Mouse (Mus musculus) left cerebral cortex, postnatal 36 days (tissue): ENCODE results near the gene Tex264. TPM values are rescaled to one million over a fixed set of nuclear protein-coding genes. Genes with fewer than 3 reads are reported as not detected.

Source experiments
- DNase-seq, 2 experiments: peaks; one replicate each; pipeline ENCODE4 v3.0.0; 2021 to 2022; ENCODE audit warnings: low spot score in 2 of 2, mixed read lengths in 1 of 2
- intact Hi-C: fragments of 180-260 bp; cut with DNase I; formaldehyde crosslinking; loops from one replicate; pipeline ENCODE4 v1.15.1; 2025
- total RNA-seq, 2 experiments: library from RNA; stranded (reverse); gene quantifications; 2 replicates each; pipeline ENCODE4 v1.2.3; 2021

Tex264 gene
- 100 to 1,000 TPM; 104 to 109 TPM for total RNA-seq

DNA sequence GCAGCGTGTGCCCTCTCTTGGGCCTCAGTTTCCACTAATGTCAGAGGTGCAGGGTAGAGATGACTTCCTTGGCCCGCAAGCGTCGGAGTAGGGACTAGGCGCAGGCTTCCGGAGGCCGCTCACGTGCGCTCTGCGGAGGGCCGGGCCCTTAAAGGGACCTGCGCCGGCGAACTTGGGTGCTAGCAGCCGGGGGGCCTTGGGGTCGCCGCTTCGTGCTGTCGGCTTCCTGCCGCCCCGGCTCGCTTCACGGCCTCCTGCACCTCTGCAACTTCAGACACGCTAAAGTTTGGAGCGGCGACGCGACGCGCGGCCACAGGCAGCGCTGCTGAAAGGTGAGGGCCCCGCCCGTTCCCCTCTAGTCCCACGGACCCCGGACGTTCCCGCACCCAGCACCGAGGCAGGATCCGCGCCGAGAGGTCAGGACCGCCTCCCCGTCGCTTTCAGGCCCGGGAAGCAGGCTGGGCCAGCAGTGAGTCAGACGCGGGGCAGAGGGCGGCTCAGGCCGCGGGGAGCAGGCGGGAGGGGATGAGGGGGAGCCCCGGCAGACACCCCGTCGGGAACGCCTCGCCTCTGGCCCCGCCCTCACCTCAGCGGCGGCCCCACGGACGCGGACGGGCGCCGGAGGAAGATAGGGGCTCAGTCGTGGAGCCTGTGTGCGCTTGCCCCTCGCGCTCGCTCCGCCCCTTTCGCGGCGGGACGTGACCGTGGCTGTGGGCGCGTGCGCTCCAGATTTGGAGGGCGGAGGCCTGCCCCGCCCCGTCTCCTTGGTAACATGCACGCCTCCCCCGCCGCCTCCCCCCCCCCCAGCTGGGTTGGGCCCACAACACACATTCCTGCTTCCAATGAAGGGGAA lies at the start of gene Tex264:
Gene Tex264 (minus strand): TSS at position 679 of the 853 bp plus-strand sequence.
- peak; percentile 87 to 91 for DNase-seq
- intact Hi-C loops = loop anchor here (2.0 to 10.0 kb wide), 2 partner anchors 135 to 599 kb away; partner anchors contain the start of genes Dcaf1 and Mapkapk3

DNA sequence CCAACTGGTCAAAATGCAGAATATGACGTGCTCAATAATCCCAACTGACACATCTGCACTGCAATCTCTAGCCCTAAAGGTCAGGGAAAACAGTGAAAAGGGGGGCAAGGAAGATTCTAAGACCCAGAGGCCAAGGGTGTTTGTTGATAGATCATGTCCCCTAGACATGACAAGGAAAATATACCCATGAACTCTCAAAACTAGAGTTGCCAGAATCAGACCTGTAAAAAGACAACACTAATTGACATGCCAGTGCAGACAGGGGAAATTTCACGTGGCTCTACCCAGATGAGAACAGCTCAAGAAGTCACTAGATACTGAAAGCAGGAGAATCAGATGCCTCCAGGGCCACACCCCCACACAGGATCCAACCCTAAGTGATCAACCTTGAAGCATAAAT lies 48.0 kb upstream of the Tex264 start:
- DNase-seq = no peak
- intact Hi-C loops = no loop called here

DNA sequence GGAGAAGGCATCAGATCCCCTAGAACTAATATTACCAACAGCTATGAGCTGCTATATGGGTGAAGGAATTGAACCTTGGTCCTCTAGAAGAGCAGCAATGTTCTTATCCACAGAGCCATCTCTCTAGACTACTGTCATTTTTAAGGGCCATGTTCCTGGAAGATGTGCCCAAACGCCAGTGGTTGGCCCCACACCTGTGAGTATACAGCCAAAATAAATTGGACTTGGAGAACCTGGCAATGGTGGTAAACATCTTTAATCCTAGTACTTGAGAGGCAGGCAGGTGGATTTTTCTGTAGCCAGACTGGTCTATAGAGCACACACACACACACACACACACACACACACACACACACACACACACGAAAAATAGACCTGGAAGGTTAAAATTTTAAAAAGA lies 43.7 kb upstream of the Tex264 start:
- no peak for DNase-seq
- intact Hi-C loops = no loop called here

GRCm38 (mm10) chr9:106726891-106727290 lies 41.2 kb upstream of the Tex264 start:
- intact Hi-C loops = no loop called here
- no peak for DNase-seq

DNA sequence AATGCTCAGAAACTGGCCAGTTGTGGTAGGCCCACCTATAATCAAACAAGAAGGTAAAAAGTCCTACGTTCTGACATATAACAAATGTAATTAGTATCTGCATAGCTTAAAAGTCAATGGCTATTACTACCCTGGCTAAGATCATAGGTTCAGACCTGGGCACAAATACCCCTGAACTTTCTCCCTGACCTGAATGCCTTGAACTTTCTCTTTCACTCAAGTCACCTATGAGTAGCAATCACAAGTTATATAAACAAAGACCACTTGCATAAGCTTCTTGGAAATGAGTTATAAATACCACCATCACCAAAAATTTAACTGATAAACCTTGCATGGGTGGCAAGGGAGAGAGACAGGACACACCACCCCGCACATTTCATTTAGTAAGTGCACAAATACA lies 39.7 kb upstream of the Tex264 start:
- intact Hi-C loops = no loop called here
- DNase-seq = no peak

DNA sequence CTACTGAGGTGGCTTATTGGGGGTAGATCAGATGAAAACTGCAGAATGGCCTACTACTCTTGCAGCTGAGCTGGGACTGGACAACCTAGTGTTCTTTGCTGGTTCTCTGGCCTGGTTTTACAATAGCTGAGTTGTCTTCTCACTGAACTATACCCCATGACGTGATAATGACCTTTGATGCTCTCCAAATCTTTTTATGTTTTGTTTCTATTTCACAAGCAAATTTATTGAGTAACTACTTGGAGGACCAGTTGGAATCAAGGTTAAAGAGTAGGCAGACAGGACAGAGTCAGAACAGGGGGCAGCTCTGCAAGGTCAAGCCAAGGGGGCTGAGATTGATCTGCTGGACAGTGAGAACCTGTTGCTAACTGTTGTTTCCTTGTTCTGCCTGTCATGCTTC lies 39.1 kb upstream of the Tex264 start:
- no peak for DNase-seq
- intact Hi-C loops = no loop called here

GRCm38 (mm10) chr9:106716729-106717128 lies 31.0 kb upstream of the Tex264 start:
- intact Hi-C loops = no loop called here
- no peak for DNase-seq

DNA sequence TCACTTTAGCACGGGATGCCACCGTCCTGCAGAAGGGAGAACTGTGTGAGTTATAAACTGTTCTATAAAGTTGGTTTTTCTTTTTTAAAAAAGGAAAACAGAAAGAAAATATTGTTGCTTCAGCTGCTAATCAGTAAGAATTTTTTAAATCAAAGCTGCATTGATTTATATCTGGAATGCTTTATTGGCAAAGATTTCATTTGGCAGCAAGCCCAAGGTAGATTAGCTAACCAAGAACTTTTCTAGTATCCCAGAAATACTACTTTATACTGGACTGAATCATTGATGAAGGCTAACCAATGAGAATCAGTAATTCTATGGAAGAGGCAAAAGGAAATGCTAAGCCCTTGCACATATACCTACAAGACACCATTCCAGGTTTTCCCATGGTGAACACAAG lies 30.5 kb upstream of the Tex264 start:
- intact Hi-C loops = no loop called here
- DNase-seq = no peak

DNA sequence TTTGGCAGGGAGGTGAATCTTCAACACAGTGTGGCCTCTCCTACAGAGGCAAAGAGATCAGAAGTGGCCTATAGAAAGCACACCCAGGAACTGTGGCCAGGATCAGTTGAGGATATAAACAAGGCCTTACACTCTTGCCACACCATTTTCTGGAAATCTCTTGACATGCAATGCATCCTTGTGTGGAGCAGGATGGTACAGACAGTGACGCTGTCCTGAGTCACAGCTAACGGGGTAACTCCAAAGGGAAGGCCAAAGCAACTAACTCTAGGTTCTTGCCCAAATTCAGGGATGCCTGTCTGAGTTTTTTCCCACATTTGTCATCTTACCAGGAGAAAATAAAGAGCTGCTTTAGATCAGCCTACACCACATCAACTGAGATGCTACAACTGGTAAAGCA lies 26.7 kb upstream of the Tex264 start:
- intact Hi-C loops = no loop called here
- no peak for DNase-seq

DNA sequence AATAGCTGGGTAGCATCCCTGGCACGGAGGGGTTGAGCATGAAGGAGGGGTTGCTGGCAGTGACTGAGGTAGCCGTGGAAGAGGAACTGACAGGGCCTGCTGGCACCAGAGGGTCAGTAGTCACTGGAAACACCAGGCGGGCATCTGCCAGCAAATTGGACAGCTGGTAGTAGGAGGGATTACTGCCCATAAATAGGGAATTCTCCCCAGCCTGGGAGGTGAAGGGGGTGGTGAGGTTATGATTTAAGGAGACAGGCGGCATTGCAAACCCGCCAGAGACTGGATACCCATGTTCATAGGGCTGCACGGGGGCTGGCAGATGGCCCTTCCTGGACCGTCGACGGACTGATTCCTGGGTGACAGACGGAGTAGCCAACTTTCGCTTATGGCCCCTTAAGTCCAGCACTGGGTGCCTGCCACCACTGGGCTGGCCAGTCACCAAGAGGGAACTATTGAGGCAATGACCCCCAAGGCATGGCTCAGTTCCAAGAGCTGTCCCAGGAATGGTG lies 7.3 kb upstream of the Tex264 start:
- no peak for DNase-seq
- intact Hi-C loops = no loop called here

- intact Hi-C loops = loop anchor here (10.0 kb wide), 1 partner anchor 596 kb away; the partner anchor contains the start of gene Mapkapk3
- DNase-seq = no peak
Observed at GRCm38 (mm10) chr9:106688834-106689233, 3.1 kb upstream of the Tex264 start.

DNA sequence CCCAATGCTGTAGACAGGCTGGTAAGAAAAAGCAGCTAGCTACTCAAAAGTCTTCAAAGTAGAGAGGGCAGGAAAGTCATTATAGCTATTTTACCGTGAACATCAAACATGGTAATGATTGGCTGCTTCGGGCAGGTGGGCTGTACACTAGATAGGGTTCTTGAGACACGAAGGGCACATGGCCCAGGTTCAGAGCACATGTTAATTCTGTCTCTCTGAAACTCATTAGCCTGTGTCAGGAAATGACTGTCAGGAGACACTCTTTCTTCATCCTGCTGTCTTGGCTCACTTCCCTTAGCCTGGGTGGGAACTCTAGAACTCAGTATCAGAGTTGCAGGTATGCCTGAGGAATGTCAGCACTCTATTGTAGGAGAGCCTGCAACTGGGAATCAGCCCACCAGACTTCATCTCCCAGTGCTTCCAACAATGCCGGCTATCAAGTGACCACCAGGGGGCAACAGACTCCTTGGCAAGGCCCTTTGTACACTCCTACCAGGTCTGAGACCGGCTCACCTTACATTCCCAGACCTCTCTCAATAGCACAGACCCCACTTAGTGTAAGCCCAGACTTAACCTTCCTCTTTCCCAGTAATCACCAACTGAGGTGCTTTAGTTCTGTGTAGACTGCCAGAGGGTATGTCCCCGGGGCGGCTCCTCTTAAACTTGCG lies 1.4 kb upstream of the Tex264 start:
- intact Hi-C loops = loop anchor here (10.0 kb wide), 1 partner anchor 598 kb away; the partner anchor contains the start of gene Mapkapk3
- peak; percentile 51 to 64 for DNase-seq

- intact Hi-C loops = loop anchor here (2.0 to 10.0 kb wide), 3 partner anchors 136 to 600 kb away; partner anchors contain the start of genes Dcaf1, Mapkapk3 and Rbm15b
Observed at GRCm38 (mm10) chr9:106684918-106685248, 844 bp downstream of the Tex264 start.

DNA sequence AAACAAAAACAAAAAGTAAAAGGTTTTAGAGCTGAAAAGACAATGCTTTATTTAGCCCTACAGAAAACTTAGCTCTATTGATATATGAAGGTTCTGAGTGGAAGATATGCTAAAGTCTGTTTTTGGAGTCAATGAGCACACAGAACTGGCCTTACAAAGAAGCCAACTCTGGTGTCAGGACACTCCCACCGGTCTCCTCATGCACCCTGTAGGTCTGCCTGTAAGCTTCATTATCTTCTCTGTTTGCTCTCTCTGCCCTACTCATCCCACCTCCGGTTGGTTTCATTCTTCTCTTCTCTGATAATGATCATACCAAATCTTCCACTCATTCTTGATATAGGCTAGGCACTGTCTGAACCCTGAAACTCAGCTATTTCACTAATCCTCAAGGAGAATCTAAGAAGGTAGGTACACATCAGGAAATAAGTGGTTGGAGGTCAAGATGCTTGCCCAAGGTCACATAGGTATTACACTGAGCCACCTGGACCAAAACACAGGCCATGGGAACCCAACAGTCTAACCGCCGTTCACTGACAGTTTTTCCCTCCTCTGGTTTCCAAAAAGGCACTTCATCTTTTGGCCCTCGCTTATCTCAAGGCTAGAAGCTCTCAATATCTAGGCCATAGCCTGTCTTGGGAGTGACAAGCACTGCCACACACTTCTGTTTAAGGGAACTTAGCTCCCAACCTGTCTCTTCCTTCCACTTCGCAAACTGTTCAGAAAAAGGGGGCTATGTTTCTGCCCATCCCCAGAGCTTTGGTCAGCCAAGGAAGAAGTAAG lies 1.4 kb downstream of the Tex264 start:
- no peak for DNase-seq
- intact Hi-C loops = loop anchor here (2.0 to 10.0 kb wide), 3 partner anchors 137 to 601 kb away; partner anchors contain the start of genes Dcaf1, Mapkapk3 and Rbm15b

More at GRCm38 (mm10) chr9:106684918-106685248, 844 bp downstream of the Tex264 start:
- no peak for DNase-seq

GRCm38 (mm10) chr9:106681026-106681425 lies 4.7 kb downstream of the Tex264 start:
- peak; percentile 50 to 52 for DNase-seq
- intact Hi-C loops = loop anchor here (5.0 to 10.0 kb wide), 2 partner anchors 206 to 604 kb away; partner anchors contain the start of genes Mapkapk3 and Rbm15b

- no peak for DNase-seq
- intact Hi-C loops = no loop called here
Observed at GRCm38 (mm10) chr9:106678242-106678641, 7.5 kb downstream of the Tex264 start.

GRCm38 (mm10) chr9:106677702-106678101 lies 8.0 kb downstream of the Tex264 start:
- no peak for DNase-seq
- intact Hi-C loops = no loop called here

GRCm38 (mm10) chr9:106676571-106676970 lies 9.2 kb downstream of the Tex264 start:
- intact Hi-C loops = no loop called here
- no peak for DNase-seq

DNA sequence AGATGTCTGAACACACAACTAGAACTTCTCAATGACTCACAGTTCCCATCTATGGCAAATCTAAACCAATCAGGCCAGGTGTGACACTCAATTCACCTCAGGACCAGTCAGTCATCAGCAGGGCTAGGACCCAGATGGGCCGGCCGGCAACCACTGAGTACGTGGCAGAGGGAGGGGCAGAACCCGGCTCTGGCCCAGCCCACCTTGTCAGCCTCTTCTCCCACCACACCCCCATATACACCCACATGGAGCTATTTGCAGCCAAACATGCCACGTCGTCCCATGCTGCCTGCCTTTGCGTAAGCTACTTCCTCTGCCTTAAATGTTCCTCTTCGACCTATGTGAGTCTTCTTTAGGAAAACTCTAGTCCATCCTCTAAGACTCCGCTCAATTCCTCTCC lies 9.8 kb downstream of the Tex264 start:
- intact Hi-C loops = no loop called here
- DNase-seq = peak in 1 of 2 experiments; percentile 65

DNA sequence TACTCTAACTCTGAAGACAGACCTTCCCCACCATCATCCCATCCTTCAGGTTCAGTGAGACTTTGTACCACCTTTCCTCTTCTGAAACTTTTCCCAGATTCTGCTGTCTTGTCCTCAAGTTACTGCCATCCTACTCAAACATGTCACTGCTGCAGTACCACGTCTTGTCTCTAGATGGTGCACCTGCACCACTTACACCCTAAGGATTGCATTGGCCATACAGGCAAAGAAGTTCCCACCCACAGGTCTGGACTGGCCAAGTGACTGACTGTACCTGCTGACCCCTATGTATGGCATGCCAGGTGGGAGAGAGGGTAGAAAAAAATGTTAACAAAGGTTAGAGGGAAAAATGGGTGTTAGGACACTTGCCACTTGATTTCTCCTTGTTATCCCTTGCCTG lies 10.2 kb downstream of the Tex264 start:
- DNase-seq = peak; percentile 74 to 84
- intact Hi-C loops = no loop called here
